Mouse (Mus musculus) regulatory T cell (primary cell): ENCODE data around the gene Card19.

Source experiments
- in situ Hi-C: fragments of 300-600 bp; cut with MboI, MseI; formaldehyde crosslinking; loops from one replicate; pipeline ENCODE4 v1.15.1; 2025; ENCODE audit warnings: high pct_unique_total_duplicates

Card19 gene

DNA sequence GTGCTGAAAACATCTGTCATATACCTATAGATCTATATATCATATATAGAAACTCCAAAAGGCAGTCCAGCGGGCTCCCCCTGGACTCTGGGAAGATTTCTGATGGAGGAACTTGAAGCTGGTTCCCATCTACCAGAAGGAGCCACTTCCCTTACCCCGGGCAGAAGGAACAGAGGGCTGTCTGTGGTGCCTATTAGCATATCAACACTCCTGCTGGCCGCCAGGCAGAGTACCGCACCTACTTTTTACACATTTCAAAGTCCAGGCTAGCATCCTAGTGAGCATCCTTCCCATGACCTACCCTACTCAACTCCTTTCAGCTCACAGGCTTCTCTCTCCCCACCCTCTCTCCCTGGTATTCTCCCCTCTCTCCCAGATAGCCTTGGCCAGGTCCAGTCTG lies 9.8 kb upstream of the Card19 start:
- in situ Hi-C loops, result no loop called here

DNA sequence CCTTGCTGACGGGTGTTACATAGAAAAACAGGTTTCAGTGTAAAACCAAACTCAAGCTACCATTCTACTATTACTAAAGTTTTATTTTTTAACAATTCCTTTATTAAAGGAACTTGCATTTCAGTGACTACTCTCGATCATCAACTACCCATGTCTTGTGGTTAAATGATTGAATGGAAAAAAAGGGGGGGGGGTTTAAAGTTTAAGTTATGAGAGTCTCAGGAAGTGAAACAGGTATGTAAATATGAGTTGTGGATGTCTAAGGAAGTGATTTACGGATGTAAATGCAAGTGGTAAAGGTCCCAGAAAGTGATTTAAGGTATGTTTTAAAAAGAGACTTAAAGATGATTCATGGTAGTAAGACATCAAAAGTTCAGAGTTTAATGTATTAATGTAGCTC lies 9.3 kb upstream of the Card19 start:
- in situ Hi-C loops, result no loop called here

DNA sequence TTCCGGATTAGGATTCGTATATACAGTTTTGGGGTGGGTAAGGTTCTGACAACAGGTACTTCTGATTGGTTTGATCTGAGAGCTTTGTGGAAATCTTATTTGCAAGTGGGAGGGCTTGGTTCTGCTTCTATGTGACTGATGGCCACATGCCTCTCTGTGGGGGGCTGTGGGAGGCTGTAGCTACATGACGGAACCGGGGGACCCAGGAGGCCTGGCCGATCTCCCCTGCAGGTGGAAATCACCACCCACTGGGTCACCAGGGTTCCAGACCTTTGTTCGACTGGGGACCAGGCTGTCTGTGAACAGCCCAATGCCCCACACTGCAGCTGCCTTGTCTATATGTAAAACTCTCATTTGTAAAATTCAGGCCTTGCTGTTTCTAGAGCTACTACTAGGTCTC lies 8.9 kb upstream of the Card19 start:
- in situ Hi-C loops, result no loop called here

DNA sequence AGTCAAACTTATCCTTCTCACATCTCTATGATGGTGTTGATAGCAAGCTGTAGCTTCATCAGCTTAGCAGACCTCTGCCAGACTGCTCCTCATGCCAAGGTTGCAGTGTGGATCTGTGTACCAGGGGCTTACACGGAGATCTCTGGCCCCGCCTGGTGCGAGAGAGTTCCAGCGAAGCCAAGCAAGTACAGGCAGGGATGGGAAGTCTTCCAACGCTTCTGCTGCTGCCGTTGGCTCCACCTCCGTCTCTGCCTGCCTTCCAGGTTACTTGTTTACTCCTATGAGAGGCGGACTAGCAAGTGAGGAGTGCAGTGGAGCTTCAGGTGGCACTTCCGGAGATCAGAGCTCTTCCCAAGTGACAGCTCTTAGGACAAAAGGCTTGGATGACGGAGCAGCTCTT lies 8.5 kb upstream of the Card19 start:
- in situ Hi-C loops, result no loop called here

DNA sequence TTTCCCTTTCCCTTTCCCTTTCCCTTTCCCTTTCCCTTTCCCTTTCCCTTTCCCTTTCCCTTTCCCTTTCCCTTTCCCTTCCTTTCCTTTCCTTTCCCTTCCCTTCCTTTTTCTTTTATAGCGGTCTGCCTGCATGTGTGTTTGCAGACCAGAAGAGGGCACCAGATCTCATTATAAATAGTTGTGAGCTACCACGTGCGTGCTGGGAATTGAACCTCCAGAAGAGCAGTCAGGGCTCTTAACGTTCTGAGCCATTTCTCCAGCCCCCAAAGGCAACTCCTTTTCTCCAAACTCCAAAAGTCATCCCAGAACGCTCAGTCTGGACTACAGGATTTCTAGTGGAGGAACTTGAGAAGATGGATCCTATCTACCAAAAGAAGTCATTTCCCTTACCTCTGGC lies 5.1 kb upstream of the Card19 start:
- in situ Hi-C loops, result no loop called here

DNA sequence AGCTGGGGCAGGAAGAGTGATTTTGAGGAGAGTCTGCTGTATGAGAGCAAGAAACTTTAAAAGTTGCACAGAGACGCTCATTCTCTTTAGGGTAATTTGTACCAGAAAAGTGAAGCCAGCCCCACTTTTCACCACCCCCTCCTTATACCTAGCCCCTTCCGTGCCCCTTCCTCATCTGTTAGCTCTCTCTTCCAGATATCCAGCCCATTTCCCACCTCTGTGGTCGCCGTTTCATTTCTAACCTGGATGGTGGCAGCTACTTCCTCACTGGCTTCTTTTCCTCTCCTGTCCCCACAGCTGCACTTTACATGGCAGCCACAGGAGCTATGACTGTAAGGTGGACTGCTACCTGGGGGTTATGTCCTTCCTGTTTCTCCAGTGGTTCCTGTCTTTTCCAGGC lies 3.5 kb upstream of the Card19 start:
- in situ Hi-C loops, result no loop called here

DNA sequence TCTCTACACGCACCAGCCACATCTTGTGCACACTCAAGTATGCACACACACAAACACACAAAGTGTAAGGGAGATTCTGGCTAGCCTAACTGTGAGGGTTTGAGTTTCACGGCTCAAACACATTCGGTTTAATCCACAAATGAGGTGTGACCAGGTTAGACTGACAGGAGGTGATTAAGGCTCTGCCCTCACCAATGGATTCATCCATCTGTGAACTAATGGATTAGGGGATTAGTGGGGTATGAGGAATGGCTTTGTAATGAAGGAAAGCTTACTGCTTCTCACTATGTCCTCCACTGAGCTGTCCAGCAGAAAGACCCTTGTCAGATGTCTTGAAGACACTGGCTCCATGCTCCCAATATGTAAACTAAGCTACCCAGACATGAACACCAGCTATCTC lies 2.8 kb upstream of the Card19 start:
- in situ Hi-C loops, result no loop called here

DNA sequence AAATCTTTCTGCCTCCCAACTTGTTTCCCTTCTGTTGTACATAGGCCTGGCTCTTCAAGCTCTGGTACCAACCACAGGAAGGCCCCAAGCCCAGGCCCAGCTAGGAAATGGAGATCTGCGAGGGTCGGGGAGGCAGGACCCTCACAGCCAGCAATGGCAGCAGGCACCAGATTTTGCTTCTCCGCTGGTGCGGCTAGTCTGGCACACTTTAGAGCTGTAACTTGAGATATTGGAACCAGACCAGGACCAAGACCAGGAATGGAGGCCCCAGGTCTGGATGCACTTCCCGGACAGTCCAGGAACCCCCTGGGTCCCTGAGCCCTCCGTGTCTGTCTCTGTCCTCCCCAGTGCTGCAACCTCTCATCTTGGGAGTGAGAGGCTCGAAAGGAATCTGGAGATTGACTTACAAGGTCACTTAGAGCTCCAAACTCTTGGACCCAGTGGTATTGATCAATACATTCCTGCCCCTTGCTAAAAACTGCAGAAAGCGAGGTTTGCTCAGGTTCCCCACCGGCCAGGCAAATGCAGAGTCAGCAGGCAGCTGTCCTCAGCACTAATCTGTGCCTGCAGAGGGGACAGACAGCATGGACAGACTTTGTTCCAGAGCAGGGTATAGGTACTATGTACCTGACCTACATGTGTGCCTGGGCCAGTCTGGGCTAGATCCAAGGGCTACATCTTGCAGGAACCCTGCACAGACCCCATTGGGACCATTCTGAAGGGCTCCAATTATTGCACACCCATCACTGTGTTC lies 1.1 kb upstream of the Card19 start:
- in situ Hi-C loops, result no loop called here

DNA sequence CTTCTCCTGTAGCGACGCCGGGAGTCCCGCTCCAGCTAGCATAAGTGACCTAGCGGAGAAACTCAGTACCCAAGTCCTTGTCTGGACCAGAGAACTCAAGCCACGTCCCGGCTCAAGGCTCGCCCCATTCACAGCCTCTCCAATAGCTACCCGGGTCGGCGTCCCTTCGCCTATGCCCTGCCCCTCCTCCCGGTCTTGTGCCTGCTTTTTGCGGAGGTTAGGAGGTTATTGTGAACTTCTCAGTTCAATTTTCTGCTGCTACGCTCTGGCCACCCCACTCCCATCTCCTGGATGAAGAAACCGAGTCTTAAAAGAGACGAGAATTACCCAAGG lies 349 bp upstream of the Card19 start:
- in situ Hi-C loops, result no loop called here

DNA sequence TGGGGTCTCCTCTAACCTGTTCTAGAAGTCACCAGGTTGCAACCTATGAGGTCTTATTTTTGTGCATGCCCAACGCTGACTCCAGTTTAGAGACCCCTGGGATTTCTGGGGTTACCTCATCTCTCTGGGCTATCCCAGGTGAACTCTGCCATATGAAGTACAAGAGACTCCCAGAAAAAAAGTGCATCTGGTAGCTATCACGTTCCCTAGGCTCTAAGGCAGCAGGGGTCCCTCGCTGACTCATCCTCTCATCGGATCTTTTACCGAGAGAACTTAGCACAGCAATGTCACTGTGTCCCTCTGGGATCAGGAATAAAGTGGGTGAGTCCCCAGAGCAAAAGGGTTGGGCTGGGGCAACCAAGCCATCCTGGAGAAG lies 721 bp downstream of the Card19 start:
- in situ Hi-C loops, result no loop called here

DNA sequence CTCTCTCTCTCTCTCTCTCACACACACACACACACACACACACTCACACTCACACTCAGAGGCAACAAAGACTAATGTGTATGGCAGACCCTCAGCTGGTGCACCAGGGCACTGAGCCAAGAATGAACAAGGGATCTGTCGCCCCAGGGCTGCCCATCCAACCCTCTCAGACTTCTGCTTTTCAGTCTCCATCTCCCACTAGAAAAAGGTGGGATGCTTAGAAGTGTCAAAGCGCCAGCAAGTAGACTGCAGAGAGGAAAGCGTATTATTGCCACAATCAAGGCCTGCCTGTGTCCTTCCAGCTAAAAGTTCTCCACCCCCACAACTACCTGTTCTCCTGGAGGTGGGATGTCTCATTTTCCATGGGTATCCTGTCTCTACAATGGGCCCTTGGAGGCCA lies 1.4 kb downstream of the Card19 start:
- in situ Hi-C loops, result loop anchor here (5.0 kb wide), 1 partner anchor 252 kb away; no protein-coding TSS in a partner anchor

DNA sequence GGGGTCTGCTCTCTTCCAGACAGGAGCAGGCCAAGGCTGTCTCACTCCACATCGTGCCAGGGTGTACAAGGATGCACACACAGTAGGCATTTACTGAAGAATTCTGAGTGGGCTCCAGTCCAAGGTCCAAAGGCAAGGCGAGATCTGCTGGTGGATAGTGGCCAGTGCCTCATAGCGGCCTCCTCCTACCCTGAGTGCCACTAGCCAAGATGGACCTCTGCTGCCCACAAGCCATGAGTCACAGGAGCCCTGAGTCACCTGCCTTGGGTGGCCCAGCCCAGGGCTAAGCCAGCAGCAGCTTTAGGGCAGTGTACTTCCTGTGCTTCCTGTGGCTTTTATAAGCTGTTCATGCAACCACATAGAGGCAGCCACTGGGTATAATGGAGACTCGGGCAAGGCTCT lies 2.3 kb downstream of the Card19 start:
- in situ Hi-C loops, result loop anchor here (5.0 kb wide), 1 partner anchor 251 kb away; no protein-coding TSS in a partner anchor

DNA sequence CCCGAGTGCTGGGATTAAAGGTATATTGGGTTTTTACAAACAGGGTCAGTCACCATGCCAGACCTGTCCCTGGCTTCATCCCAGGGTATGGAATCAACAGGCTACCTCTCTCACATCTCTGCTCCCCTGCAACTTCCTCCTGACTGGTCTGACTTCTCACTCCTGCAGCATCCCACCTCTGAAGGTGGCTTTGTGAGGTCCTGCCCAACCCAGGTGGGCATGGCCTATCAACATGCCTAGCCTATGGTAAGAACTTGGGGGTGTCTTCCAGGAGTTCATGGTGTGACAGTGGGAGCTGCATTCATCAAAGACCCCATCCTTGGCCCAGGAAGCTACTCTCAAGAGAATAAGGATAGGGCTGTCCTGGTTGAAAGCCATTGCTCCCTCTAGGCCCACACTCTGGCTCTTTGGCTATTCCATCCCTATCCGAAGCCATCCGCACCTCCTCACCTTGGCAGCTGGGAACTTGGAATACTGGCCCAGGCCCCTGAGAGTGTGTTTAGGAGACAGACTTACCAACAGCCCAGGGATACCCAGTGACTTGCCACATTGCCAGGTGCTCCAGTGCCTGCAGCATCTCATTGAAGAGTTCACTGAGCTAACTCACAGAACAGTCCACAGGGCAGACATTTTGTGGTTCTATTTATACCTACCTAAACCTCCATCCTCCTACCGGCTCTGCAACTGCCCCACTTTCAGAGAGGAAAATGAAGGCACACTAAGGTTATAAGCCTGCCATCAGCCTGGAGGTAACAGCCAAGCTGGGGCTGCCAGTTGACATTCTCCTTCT lies 2.9 kb downstream of the Card19 start:
- in situ Hi-C loops, result loop anchor here (5.0 kb wide), 1 partner anchor 251 kb away; no protein-coding TSS in a partner anchor

DNA sequence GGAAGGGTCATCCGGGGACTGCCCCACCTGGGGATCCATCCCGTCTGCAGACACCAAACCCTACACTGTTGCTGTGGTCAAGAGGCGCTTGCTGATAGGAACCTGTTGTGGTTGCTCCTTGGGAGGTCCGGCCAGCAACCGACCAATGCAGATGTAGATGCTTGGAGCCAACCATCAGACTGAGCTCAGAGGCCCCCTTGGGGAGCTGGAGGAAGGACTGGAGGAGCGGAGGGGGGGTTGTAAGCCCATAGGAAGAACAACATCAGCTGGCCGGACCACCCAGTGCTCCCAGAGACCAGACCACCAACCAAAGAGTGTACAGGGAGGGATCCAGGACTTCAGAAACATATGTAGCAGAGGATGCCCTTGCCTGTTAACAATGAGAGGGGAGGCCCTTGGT lies 6.5 kb downstream of the Card19 start:
- in situ Hi-C loops, result no loop called here

DNA sequence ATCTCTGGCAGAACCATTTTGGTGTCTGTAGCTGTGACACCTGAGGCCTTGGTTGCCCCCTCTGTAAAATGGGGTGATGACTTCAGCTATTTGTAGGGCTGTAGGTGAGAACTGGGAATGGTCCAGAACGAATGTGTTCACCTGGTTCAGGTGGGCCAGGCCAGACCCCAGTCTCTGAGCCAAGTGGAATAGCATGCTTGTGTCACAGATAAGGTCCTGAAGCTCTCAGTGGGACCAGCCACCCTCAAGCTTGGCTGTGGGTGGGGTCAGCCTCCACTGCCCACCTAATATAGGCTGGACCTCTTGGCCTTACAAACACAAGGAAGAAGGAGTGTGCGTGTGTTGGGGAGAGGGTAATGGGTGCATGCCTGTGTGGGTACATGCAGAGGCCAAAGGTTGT lies 9.5 kb downstream of the Card19 start:
- in situ Hi-C loops, result no loop called here

DNA sequence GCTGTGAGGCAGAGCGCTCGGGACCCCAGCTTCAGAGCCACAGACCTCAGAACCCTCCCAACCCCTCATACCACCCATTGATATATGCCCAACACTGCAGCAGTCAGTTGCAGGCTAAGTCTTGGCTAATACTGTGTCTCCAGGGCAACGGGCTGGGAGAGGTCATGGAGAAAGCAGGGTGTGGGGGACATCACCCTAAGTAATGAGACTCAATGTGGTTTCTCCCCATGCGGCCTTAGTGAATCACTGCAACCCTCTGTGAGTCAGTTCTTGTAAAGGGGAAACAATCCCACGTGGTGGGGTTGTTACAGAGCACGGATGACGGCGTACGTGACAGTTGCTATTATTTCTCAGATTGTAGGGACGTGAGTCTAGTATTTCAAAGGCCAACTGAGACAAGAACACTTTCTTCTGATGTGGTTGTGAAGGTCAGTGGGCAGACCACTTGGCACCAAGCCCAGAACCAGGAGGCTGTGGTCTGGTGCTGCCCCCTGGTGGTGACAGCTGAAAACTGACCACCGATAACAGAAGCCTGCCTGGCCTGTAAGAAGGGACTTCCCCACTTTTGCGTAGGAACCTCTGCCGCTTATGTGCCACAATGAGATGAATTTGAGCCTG lies 10.3 kb downstream of the Card19 start:
- in situ Hi-C loops, result no loop called here

DNA sequence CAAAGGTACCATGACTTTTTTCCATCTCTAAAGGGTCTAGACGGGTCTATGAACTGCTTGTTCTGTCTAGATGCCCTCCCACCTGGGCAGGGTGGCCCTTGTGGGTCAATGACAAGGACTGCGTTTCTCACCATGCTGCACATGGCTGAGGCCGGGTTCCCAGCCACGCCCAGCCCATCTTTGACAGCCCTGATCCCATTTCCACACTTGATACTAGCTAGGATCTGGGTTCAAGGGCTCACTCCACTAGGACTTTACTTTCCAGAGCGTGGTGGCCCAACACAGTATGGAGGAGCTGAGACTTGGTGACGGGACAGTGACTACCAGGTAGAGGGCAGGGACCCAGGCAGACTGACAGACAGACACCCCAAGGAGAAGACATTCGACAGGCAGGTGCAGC lies 13.3 kb downstream of the Card19 start:
- in situ Hi-C loops, result no loop called here

DNA sequence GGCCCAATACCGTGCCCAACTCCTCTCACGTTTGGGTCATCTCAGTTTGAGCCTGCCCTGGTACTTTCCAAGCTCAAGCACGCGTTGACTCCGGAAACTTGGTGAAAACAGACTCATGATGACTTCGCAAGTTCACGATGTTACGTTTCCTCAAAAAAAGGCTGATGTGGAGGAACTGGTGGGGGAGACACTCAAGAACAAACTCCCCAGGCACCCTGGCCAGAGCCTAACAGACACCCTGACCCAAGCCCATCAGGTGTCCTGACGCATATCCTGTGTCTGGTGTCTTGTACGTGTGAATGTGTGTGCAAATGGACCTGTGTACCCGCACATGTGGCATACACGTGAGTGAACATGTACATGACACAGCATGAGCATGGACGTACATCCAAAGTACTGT lies 15.1 kb downstream of the Card19 start:
- in situ Hi-C loops, result no loop called here

DNA sequence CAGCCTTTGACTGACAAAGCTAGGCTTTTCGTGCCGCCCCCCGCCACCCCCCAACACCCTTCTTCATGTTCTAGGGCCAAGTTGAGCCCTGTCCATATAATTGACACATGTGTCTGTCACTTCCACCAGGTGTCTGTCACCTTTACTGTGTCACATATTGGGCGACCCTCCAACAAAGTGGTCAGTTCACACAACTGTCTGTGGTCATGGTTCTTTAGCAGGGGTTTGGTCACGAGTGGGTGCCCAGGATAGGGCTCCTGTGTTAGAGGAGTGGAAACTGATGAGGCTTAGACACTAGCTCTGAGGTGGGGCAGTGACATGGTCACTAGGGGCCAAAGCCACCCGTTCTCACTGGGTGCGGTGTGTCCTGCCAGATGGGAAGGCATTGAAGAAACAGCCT lies 15.9 kb downstream of the Card19 start:
- in situ Hi-C loops, result loop anchor here (10.0 kb wide), 1 partner anchor 1985 kb away; no protein-coding TSS in a partner anchor

DNA sequence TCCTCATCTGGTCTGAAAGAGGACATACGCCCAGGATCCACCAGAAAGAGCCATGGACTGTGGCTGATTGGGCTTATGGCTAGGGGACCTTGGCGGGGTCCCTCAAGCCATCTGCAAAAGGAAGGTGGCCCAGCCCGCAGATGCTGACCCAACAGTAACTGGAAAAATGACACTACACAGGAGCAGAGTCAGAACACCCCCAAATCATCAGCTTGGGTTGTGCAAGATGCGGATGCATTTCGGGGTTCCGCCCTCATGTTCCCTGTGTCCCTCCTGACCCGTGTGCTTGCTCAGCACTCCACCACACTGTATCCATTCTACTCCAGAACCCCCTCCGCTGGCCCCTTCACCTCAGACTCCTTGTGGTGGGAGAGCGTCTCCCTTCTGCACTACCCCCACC lies 17.1 kb downstream of the Card19 start:
- in situ Hi-C loops, result loop anchor here (10.0 kb wide), 1 partner anchor 1986 kb away; no protein-coding TSS in a partner anchor

DNA sequence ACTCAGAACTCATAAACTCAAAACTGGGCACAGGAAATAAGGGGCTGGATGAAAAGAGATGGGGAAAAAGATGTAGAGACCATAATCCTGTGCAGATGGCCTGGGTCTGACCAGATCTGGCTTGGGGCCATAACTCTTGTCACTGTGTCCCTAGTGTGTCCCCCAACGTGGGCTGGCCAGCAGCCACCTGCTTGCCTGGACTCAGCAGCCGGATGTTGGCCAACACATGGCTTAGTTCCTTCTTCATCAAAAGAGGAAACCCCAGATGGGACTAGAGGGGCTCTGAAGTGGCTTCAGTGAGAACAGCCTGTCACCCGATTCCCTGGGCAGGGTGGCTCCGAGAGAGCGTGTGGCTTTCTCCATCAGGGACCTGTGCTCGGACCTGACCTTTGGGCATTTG lies 19.1 kb downstream of the Card19 start:
- in situ Hi-C loops, result loop anchor here (10.0 kb wide), 1 partner anchor 1988 kb away; no protein-coding TSS in a partner anchor

DNA sequence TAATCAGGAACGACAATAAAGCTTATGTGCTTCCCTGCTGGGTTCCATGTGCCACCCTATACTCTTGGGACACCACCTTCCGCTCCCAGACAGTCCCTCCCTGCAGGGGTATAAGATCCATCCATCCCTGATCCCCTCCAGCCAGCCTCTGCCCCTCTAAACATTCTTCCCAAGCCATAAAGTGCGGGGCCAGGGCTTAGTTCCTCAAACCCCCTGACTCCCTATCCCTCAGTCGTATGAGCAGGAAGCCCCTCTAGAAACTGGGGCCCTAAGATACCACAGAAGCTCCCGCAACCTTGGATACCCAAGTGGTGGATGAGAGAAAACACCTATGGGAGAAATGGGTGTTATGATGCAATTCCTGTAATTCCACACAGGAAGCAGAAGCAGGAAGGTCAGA lies 19.6 kb downstream of the Card19 start:
- in situ Hi-C loops, result loop anchor here (10.0 kb wide), 1 partner anchor 1989 kb away; no protein-coding TSS in a partner anchor

DNA sequence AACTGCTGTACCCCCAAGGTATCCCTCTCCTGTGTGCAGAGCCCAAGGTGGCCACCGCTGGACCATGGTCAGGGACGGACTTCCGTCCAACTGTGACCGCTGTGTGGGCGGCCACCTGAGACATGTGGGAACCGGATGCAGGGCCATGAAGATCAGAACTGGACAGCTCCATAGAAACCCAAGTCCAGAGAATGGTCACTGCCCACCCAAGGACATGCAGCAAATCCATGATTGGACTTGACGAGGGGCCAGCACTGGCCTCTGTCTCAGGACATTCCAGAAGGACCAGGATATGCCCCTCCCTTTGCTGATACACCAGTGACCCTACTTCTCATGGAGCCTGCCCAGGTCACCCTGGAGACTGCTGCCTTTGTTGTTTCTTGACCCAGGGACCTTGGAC lies 20.2 kb downstream of the Card19 start:
- in situ Hi-C loops, result loop anchor here (10.0 kb wide), 1 partner anchor 1989 kb away; no protein-coding TSS in a partner anchor
